ENCODE assay signal across 8 mouse cellular contexts in the genomic region with DNA sequence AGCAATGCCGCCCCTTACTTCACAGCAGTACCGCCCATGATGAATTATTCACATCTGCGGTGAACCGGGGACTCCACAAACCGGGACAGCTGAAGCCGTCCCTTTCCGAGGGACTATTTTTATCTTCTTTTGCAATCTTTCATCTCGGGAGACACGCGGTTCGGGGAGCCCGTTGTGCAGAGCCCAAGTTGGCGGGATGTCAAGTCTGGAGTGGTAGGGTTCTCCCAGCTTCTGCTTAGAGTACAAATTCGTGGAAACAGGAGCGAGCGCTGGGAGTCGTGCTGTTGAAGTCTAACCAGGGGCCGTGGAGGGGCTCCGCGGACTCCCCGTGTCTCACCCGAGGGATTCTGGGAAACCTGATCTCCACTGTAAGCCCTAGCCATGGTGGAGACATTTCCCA. TPM values are rescaled to one million over a fixed set of nuclear protein-coding genes. Genes with fewer than 3 reads are reported as not detected.
A peak's percentile ranks its signal among the peaks of the same experiment; 100 is the strongest.
DNase-seq lines count a peak whose midpoint lies in the region; ATAC-seq and TF ChIP-seq lines count a peak whose summit lies in the region.

No protein-coding gene starts in this region.

- no peaks in the 10 kb centered on the region for H3K9me3 ChIP-seq in forebrain, postnatal 0 days (ENCODE audit: low read length)
- no peaks in the 10 kb centered on the region for H3K9me3 ChIP-seq in intestine, embryonic 14.5 days (ENCODE audit: control insufficient read depth, low read length)
- no peaks in the 10 kb centered on the region for H3K9me3 ChIP-seq in midbrain, embryonic 14.5 days (ENCODE audit: control insufficient read depth, low read length)

- peak; percentile 27 for DNase-seq in ovary, postnatal 36 days (ENCODE audit: low spot score)
- DNase-seq in ovary, adult 18-20 months (ENCODE audit: low spot score), result no peak
- DNase-seq in forebrain, postnatal 0 days, result peak; percentile 83
- DNase-seq in intestine, embryonic 14.5 days (ENCODE audit: low spot score), result peak; percentile 76
- peak; percentile 61 to 84 for DNase-seq in left cerebral cortex, postnatal 25 days (ENCODE audit: low spot score in 2 of 2)
- peak; percentile 61 for DNase-seq in midbrain, embryonic 14.5 days
- DNase-seq in T-cell, adult 2 months (ENCODE audit: low spot score), result no peak
- DNase-seq in spleen, adult 12 weeks (ENCODE audit: low spot score), result no peak

- ATAC-seq in forebrain, postnatal 0 days, result peak; percentile 42
- ATAC-seq in intestine, embryonic 14.5 days (replicated peaks; ENCODE audit: low FRiP score, low TSS enrichment, low read depth), result no peak
- ATAC-seq in midbrain, embryonic 14.5 days (ENCODE audit: low FRiP score, low TSS enrichment), result no peak

- no peaks in the 10 kb centered on the region for H3K36me3 ChIP-seq in forebrain, postnatal 0 days (ENCODE audit: insufficient read depth)
- no peaks in the 10 kb centered on the region for H3K36me3 ChIP-seq in intestine, embryonic 14.5 days (ENCODE audit: control insufficient read depth, insufficient read depth, low read length)
- no peaks in the 10 kb centered on the region for H3K36me3 ChIP-seq in midbrain, embryonic 14.5 days (ENCODE audit: control insufficient read depth, insufficient read depth, low read length)

- intact Hi-C loops in left cerebral cortex, postnatal 25 days (cut with DNase I), result no loop called here

- peaks cover 17% of the 10 kb centered on the region for H3K4me1 ChIP-seq in forebrain, postnatal 0 days (ENCODE audit: insufficient read depth)
- peaks cover 60% of the 10 kb centered on the region for H3K4me1 ChIP-seq in intestine, embryonic 14.5 days (replicated peaks; ENCODE audit: control insufficient read depth, insufficient read depth, low read length)
- peaks cover 6% of the 10 kb centered on the region for H3K4me1 ChIP-seq in midbrain, embryonic 14.5 days (ENCODE audit: control insufficient read depth, insufficient read depth, low read length)

- TF ChIP-seq CTCF in forebrain, postnatal 0 days (IDR thresholded peaks at IDR 0.05; ENCODE audit: low read depth), result no peak

- H3K4me2 ChIP-seq in forebrain, postnatal 0 days (ENCODE audit: low read depth), result peak overlapping the region; percentile 37
- peak overlapping the region; percentile 18; the same call in 1 of the 2 replicates for H3K4me2 ChIP-seq in intestine, embryonic 14.5 days (ENCODE audit: low read length)
- H3K4me2 ChIP-seq in midbrain, embryonic 14.5 days (ENCODE audit: low read length), result peak overlapping the region; percentile 35

- H3K4me3 ChIP-seq in forebrain, postnatal 0 days (ENCODE audit: low read depth, low read length), result no peak overlapping the region
- H3K4me3 ChIP-seq in intestine, embryonic 14.5 days (ENCODE audit: low read depth, low read length), result no peak overlapping the region
- H3K4me3 ChIP-seq in midbrain, embryonic 14.5 days (replicated peaks; ENCODE audit: low read depth, low read length), result no peak overlapping the region

- no peaks in the 10 kb centered on the region for H3K27me3 ChIP-seq in forebrain, postnatal 0 days (ENCODE audit: insufficient read depth, low read length)
- H3K27me3 ChIP-seq in intestine, embryonic 14.5 days (replicated peaks; ENCODE audit: control insufficient read depth, insufficient read depth, low read length), result no peaks in the 10 kb centered on the region
- H3K27me3 ChIP-seq in midbrain, embryonic 14.5 days (ENCODE audit: control insufficient read depth, insufficient read depth, low read length), result no peaks in the 10 kb centered on the region

- no peak overlapping the region; the same call in 1 of the 2 replicates for H3K9ac ChIP-seq in forebrain, postnatal 0 days
- H3K9ac ChIP-seq in intestine, embryonic 14.5 days (ENCODE audit: low read length), result no peak overlapping the region
- H3K9ac ChIP-seq in midbrain, embryonic 14.5 days (replicated peaks; ENCODE audit: low read length), result no peak overlapping the region

- H3K27ac ChIP-seq in forebrain, postnatal 0 days (ENCODE audit: low read depth, low read length), result no peak overlapping the region
- H3K27ac ChIP-seq in intestine, embryonic 14.5 days (ENCODE audit: low read depth), result peak overlapping the region; percentile 91
- no peak overlapping the region for H3K27ac ChIP-seq in midbrain, embryonic 14.5 days (replicated peaks; ENCODE audit: low read depth, low read length)

- 18% methylated on average over 22 of the region's 22 CpGs for WGBS in forebrain, postnatal 0 days
- WGBS in intestine, embryonic 14.5 days, result 15% methylated on average over 22 of the region's 22 CpGs
- 22% methylated on average over 22 of the region's 22 CpGs for WGBS in midbrain, embryonic 14.5 days

RNA-seq across cellular contexts. Expression of gene Dlk1, which starts 53.0 kb away (rescaled TPM):
- 16.5 and 35.8 TPM in 2 replicates for total RNA-seq in forebrain, postnatal 0 days (2014; rRNA removed)
- 12.6 and 18.8 TPM in 2 replicates for polyA plus RNA-seq in forebrain, postnatal 0 days (2015; fragmentation: Nextera tagmentation; extraction: Ambion mirVana)
- polyA plus RNA-seq in intestine, embryonic 14.5 days (2014; fragmentation: Nextera tagmentation; extraction: Ambion mirVana), result 398 and 437 TPM in 2 replicates
- total RNA-seq in left cerebral cortex, postnatal 25 days (2021), result 10 to 100 TPM in 1 of 2 experiments, 1 to 10 TPM in 1; 5.7 to 13.4 TPM
- 50.3 and 51.4 TPM in 2 replicates for polyA plus RNA-seq in midbrain, embryonic 14.5 days (2014; fragmentation: Nextera tagmentation; extraction: Ambion mirVana)

Comparison
In these comparisons a context has a peak if more than half of its experiments do, and no peak if none do; other contexts are left out.
1. DNase-seq: peak in ovary, postnatal 36 days (single experiment), forebrain, postnatal 0 days (single experiment), intestine, embryonic 14.5 days (single experiment), left cerebral cortex, postnatal 25 days (2 of 2) and midbrain, embryonic 14.5 days (single experiment); none in ovary, adult 18-20 months (single experiment), T-cell, adult 2 months (single experiment) and spleen, adult 12 weeks (single experiment).
2. Peak in every context shown above with its lines, with median percentiles within 50 percentile points of each other: H3K4me2 ChIP-seq.